Mouse (Mus musculus) left cerebral cortex, adult 6 months (tissue): Measurements from ENCODE around the gene Prl2c5. TPM values are rescaled to one million over a fixed set of nuclear protein-coding genes. Genes with fewer than 3 reads are reported as not detected.

Experiments
- long read RNA-seq, 2 experiments: library from polyadenylated mRNA; unstranded; transcript quantifications; one replicate each; pipeline ENCODE4 v2.0.0; 2019 to 2020
- polyA plus RNA-seq: library from polyadenylated mRNA; unstranded; fragments of <200 nt; fragmentation: Nextera tagmentation; gene quantifications from 2 replicates; pipeline ENCODE4 v1.2.3, GENCODE M21; 2021

The Prl2c5 gene
- polyA plus RNA-seq: not detected in 2 replicates
- long read RNA-seq, experiment 1: 0 reads
- long read RNA-seq, experiment 2: 0 reads

GRCm38 (mm10) chr13:13182415-13182814 lies at the start of gene Prl2c5:
TSS of gene Prl2c5 (plus strand) at chr13:13182715.

Other genes starting within 250 kb of the Prl2c5 start
- not detected in 2 replicates for gene Prl2c2, start 177.3 kb upstream of the Prl2c5 start, polyA plus RNA-seq
- gene Gpr137b, start 211.3 kb downstream of the Prl2c5 start, polyA plus RNA-seq: 10.5 and 11.6 TPM in 2 replicates